Mouse (Mus musculus) CD4-positive, CD25-positive, alpha-beta regulatory T cell, adult 2 months (primary cell): ENCODE data around the gene Stra6.

Experiments
- DNase-seq: peaks from one replicate; pipeline ENCODE4 v3.0.0-alpha.2; 2012; ENCODE audit warnings: low read depth, low spot score

Gene Stra6

GRCm38 (mm10) chr9:58049186-58049585, 14.4 kb upstream of the Stra6 start:
- no peak for DNase-seq

DNA sequence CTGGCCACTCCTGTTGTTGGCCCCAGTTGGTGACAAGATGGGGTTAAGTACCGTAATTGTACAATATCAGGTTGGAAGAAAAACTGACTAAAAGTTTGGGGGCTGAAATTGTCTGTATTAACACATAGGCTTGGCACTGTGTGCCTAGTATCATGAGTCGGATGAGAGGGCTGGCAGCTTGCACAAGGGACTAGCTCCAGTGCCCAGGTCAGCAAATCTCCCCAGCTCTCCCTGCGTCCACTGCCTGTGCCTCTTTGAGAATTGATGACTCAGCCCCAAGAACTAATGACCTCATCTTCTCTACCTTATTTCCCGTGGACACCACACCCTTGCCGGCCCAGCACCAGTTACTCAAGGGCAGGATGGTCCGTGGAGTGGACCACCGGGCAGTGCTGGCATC, 13.7 kb upstream of the Stra6 start:
- no peak for DNase-seq

DNA sequence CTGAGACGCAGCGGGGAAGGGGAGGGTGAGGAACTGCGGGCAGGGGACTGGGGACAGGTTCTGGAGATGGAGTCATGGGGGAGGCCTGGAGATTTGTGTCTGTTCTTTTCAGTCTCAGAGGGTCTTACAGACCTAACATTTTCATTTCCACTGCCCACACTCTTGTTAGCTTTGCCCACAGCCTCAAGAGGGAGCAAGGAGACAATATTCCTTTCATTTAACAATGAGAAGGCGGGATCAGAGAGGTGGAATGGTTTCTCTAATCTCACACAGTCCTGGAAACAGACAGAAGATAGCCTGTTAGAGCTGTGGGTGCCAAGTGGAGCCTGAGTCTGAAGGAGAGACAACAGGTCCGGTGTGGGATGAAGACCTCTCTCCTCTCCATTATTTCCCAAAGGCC, 11.7 kb upstream of the Stra6 start:
- no peak for DNase-seq

DNA sequence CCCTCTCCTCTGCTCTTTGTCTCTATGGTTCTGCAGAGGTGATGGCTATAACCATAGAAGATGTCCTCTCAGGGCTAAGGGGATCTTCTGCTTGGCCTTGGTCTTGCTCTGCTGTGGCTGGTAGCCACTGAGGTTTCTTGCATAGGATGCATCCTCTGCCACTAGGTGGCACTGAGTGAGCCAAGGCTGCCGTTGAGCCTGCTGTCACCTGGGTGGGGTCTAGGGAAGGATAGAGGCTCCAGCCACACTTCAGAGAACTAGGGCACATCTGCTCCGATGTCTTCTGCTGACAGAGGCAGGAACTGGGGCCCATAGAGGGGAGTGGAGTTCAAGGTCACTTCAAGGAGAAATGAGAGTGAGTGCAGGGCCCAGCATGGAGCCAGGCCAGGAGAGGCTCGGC, 10.5 kb upstream of the Stra6 start:
- DNase-seq = peak; percentile 71

DNA sequence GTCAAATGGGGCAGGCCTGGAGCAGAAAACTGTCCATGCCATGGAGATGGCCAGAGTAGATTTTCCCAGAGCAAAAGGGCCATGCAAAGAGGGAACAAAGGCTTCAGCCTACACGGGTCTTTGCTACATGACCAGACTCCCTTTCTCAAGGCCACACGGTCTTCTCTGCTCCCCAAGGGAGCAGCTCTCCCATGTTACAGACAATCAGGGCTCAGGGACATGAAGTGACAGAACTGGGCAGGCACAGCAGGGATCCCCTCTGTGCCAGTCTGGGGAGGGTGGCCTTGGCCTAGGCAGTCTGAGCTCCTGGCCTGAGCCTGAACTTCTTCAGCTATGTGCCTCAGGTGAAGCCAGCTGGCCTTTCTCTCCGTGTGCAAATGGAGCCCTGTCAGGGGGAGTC, 10.0 kb upstream of the Stra6 start:
- DNase-seq = no peak

- no peak for DNase-seq
Measured at GRCm38 (mm10) chr9:58054032-58054431, 9.6 kb upstream of the Stra6 start.

GRCm38 (mm10) chr9:58055666-58056065, 7.9 kb upstream of the Stra6 start:
- DNase-seq = no peak

GRCm38 (mm10) chr9:58059920-58060319, 3.7 kb upstream of the Stra6 start:
- no peak for DNase-seq

- peak; percentile 36 for DNase-seq
Measured at GRCm38 (mm10) chr9:58060677-58061667, 2.6 kb upstream of the Stra6 start.

DNA sequence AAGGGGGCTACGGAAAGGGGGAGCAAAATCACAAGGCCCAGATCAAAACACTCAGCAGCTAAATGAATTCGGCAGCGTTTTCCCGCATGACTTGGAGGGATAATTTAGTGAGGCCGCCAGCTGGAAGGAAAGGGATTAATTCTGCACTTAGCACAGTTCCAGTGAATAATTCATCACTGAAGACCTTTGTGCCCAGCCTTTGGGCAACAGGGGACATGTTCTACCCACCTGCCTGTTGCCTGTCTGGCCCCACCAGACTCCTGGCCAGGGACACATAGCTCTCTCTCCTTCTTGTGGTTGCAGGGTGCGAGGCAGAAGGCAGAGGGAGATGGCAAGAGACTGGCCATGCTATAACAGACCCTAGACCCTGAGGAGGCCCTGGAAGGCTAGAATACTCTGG, 1.9 kb downstream of the Stra6 start:
- no peak for DNase-seq

DNA sequence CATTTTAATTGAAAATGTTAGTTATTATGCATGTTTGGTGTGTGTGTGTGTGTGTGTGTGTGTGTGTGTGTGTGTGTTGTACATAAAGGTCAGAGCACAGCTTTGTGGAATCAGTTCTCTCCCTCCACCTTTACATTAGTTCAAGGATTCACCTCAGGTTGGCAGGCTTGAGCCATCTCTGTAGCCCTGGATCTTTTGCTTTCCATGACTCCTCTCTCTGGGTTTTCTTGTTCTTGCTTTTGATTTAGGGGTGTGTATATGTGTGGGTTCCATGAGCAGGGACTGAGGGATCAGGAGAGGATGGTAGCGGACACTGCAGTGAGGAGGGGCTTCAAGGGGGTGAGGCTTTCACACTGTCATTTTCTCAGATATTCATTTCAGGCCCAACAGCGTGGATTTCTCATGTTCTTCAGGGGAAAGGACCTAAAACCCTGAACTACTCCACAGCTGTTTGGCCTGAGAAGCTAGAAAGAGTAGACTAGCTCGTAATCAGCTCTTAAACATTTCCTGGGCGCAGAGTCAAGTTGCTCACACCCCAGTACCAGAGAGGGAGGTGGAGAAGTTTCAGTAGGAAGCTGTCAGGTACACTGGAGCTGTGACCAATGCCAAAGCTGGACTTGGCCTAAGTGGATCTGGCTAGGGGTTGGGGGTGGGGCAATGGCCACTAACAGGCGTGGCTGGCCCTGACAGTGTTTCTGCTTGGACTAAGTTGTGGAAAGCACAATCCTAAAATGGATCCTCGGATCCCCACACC, 2.6 kb downstream of the Stra6 start:
- no peak for DNase-seq

GRCm38 (mm10) chr9:58066731-58067095, 3.1 kb downstream of the Stra6 start:
- DNase-seq = no peak

- no peak for DNase-seq
Measured at GRCm38 (mm10) chr9:58067546-58067945, 4.0 kb downstream of the Stra6 start.

GRCm38 (mm10) chr9:58074561-58074960, 11.0 kb downstream of the Stra6 start:
- no peak for DNase-seq

- no peak for DNase-seq
Measured at GRCm38 (mm10) chr9:58084586-58084985, 21.0 kb downstream of the Stra6 start.

GRCm38 (mm10) chr9:58085074-58085473, 21.5 kb downstream of the Stra6 start:
- no peak for DNase-seq

GRCm38 (mm10) chr9:58086203-58086602, 22.6 kb downstream of the Stra6 start:
- no peak for DNase-seq

GRCm38 (mm10) chr9:58086861-58087260, 23.3 kb downstream of the Stra6 start:
- DNase-seq = no peak

DNA sequence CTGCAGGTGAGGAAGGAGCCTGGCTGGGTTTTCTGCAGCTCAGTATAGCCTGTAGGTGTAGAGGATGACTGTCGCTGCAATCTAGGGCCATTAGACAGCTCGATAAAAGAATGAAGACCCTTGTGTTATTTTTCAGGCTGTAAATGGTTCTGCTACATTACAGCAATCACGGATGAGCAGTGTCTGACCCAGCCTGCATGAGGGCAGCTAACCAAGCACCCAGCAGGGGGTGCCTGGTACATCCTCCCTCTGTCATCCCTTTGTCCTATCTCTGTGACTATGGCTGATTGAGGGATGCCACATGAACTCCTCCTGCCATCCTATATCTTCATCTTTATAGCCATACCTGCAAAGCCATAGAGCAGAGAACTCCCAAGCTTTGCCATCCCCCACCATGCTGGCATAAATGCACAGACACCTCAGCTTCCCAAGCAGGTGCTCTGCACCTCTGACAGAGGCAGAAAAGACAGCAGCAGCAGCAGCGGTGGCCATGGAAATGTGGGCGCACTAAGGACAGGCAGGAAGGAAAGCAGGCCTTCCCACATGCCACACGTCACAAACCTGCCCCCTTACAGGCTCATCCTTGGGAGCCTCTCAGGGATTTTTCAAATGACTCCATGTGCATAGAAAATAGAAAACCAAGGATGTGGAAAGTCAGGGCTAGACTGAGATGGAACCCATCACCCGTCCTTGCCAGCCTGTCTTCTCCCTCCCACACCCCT, 23.9 kb downstream of the Stra6 start:
- DNase-seq = peak; percentile 39

- no peak for DNase-seq
Measured at GRCm38 (mm10) chr9:58091623-58092425, 28.2 kb downstream of the Stra6 start.

GRCm38 (mm10) chr9:58092581-58093269, 29.1 kb downstream of the Stra6 start:
- no peak for DNase-seq
